Mouse (Mus musculus): ENCODE data around the gene Olfr1458.

Olfr1458 gene

DNA sequence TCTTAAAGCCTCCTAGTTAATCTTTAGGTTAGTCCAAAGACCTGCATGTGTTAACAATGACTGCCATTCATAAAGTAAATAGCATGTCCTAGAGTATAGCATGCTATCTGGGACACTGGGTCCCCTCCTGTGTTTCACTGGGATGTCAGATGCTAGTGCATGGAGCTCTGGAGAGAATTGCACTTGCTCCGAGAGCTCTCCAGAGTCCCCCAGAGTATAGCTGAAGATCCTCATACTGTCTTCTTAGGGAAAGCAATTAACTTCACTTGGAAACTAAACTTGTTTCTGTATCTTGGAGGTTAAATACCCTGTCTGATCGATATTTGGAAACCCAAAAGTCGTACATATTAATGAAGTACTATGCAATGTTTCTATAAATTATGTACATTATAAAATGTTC is at the start of gene Olfr1458:
Gene Olfr1458, minus strand, starts transcription at position 101 of the 400 bp plus-strand sequence.
- no peak for DNase-seq (ENCODE audit: low spot score)

DNA sequence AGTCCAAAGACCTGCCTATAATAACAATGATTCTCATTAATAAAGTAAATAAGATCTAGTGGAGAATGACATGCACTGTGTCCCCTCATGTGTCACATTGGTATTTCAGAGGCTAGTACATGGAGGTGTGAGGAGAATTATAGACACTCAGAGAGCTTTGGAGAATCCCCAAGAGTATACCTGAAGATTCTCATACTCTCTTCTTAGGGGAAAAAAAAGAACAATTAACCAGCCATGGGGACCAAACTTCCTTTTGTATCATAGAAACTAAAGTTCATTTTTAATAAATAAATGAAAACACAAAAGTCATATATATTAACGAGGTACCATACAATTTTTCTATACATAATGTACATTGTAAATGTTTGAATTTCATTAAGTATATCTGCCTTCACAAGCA is 42.9 kb upstream of the Olfr1458 start, which contains the start of gene Olfr1459:
Gene Olfr1459, minus strand, starts transcription at position 101 of the 400 bp plus-strand sequence.
- no peak for DNase-seq (ENCODE audit: low spot score)

DNA sequence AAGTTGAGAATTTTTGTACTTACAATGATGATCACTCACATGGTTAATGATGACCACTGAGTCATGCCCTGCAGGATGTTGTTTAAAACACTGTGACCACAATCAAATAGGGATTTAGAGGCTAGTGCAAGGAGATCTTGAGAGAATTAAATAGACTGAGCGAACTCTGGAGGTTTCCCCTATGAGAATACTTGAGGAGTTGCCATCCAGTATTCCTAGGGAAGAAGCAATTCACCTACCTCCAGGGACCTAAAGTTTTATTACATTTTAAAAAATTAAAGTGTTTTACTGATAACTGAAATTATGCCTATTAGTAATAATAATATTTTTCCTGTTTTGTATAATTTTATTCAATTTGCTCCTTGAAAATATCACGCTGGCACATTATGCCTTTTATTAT is 8.8 kb downstream of the Olfr1458 start, which contains the start of gene Olfr1457:
Gene Olfr1457, minus strand, starts transcription at position 101 of the 400 bp plus-strand sequence.
- no peak for DNase-seq (ENCODE audit: low spot score)

DNA sequence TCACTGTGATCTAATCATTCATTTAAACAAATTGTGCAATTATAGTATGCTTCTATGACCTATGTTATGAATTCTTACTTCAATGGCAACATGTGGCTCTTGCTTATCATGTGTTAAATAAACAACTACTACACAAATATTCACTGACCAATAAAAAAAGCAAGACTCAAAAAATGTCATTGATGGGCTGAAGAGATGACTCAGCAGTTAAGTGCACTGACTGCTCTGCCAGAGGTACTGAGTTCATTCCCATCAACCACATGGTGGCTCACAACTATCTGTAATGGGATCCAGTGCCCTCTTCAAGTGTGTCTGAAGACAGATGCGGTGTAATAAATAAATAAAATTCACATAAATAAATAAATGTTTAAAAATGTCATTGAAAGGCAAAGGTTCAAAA is 12.7 kb downstream of the Olfr1458 start:
- no peak for DNase-seq (ENCODE audit: low spot score)

DNA sequence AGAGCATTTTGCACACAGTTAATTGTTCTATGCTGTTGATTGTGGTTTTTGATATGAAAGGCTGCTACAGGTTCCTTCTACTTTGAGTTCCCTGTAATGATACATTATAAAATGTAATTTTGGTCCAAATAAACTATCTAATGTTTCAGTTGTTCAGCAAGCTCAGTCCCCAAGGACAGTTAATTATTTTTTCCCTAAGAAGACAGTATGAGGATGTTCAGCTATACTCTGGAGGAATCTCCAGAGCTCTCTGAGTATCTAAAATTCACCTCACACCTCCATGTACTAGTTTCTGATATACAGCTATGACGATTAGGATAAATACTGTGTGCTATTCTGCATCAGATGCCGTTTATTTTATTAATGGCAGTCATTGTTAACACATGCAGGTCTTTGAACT is 46.3 kb downstream of the Olfr1458 start, which contains the start of gene Olfr1454:
Gene Olfr1454, plus strand, starts transcription at position 301 of the 400 bp plus-strand sequence.
- DNase-seq (ENCODE audit: low spot score): no peak

All from retina, embryonic 14.5 days (tissue).